In the genomic region with DNA sequence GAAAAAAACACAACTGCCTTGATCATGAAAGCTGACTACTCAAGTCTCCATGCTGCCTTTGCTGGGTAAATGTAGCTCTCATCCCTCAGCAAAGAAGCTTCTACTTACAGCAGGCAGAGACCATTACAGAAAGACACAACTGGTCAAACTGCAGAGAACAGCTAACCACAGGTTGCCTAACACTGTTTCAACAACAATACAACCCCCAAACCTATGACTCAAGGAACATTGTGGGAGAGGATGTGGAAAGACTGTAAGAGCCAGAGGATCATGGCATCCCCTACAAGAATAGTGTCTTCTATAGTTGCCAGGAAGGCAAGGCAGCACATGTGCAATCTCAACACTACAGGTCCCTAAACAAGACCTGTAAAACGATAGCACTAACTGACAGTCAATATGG, we compare ENCODE assay signal across 22 mouse cellular contexts. TPM values are rescaled to one million over a fixed set of nuclear protein-coding genes. Genes with fewer than 3 reads are reported as not detected.
DNase-seq lines count a peak whose midpoint lies in the region; ATAC-seq lines count a peak whose summit lies in the region.
"Had no signal": no experiment of that assay in that cellular context is flagged by ENCODE, and none has a peak within 500 bp of the region (broad histone marks: within the 10 kb centered on the region; RNA-seq: fewer than 3 reads in every experiment).

No protein-coding gene starts in this region.

- ATAC-seq in granulocyte monocyte progenitor cell, adult 5-6 weeks (replicated peaks; ENCODE audit: poor library complexity, severe bottlenecking), result peak; percentile 25; the same call in 1 of the 2 replicates
- ATAC-seq: forebrain, embryonic 13.5 days; forebrain, embryonic 15.5 days; forebrain, postnatal 0 days had no signal

- DNase-seq in heart, adult 11 months, result peak; percentile 19
- DNase-seq in heart, adult 9 months (ENCODE audit: low spot score in 2 of 2), result no peak
- DNase-seq in fat pad, adult 2 months (ENCODE audit: extremely low read depth, low read depth, low spot score), result peak; percentile 37
- DNase-seq in left cerebral cortex, adult 9 months (ENCODE audit: low spot score in 2 of 2), result no peak
- no peak for DNase-seq in urinary bladder, postnatal 10 days (ENCODE audit: low spot score)
- DNase-seq in kidney, postnatal 14 days, result no peak
- DNase-seq: adrenal gland, adult 2 months; adrenal gland, postnatal 10 days; adrenal gland, postnatal 25 days; cerebellum, adult 11 months; cerebellum, adult 18-20 months; cerebellum, adult 8-10 months; cerebellum, adult 9-11 months; cerebellum, postnatal 14 days; cerebellum, postnatal 36 days; embryo, embryonic 11 days; forebrain, postnatal 0 days had no signal

RNA-seq across cellular contexts. Expression of a gene that starts 23.9 kb away (rescaled TPM):
- not detected in 2 replicates for total RNA-seq in granulocyte monocyte progenitor cell, adult 5-6 weeks (2014; fragmentation: Nextera tagmentation)
- not detected in 2 replicates for total RNA-seq in granulocyte monocyte progenitor cell, adult 5-6 weeks (2017)
- total RNA-seq: common myeloid progenitor, adult 5-6 weeks; MEL had no signal

Comparison
In these comparisons a context has a peak if more than half of its experiments do, and no peak if none do; other contexts are left out.
1. DNase-seq: peak in heart, adult 11 months (single experiment) and fat pad, adult 2 months (single experiment); none in heart, adult 9 months (0 of 2), left cerebral cortex, adult 9 months (0 of 2), urinary bladder, postnatal 10 days (single experiment) and kidney, postnatal 14 days (single experiment).